ENCODE assay signal across 10 mouse cellular contexts in the genomic region with DNA sequence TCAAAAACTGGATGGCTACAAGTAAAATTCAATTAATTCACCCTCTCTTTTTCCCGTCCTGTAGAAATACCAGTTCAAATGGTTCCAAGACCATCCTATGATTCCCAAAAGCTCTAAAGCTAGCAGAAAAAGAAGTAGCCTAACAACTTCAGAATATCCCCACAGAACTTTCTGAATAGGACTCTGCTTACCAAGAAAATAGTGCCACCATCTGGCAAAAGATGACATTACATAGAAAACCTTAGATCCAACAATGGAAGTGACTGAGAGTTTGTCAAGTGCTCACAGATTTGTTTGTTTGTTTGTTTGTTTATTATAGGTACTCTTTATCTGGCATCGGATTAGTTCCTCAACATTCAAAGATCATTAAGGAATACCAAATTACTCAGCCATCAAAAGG.
A peak's percentile ranks its signal among the peaks of the same experiment; 100 is the strongest.
DNase-seq lines count a peak whose midpoint lies in the region; ATAC-seq and TF ChIP-seq lines count a peak whose summit lies in the region.
"Had no signal": no experiment of that assay in that cellular context is flagged by ENCODE, and none has a peak within 500 bp of the region (broad histone marks: within the 10 kb centered on the region; RNA-seq: fewer than 3 reads in every experiment).

No protein-coding gene starts in this region.

- no peaks in the 10 kb centered on the region for H3K36me3 ChIP-seq in heart, adult 2 months (ENCODE audit: control insufficient read depth, insufficient read depth, low read length)
- no peaks in the 10 kb centered on the region for H3K36me3 ChIP-seq in heart, embryonic 12.5 days
- H3K36me3 ChIP-seq in limb, embryonic 10.5 days = no peaks in the 10 kb centered on the region

- H3K9ac ChIP-seq in heart, adult 2 months (ENCODE audit: low read depth, low read length) = no peak overlapping the region
- H3K9ac ChIP-seq in heart, embryonic 12.5 days = no peak overlapping the region
- H3K9ac ChIP-seq: hindbrain, embryonic 14.5 days had no signal

- no peaks in the 10 kb centered on the region for H3K79me2 ChIP-seq in heart, adult 2 months (replicated peaks; ENCODE audit: control insufficient read depth, insufficient read depth, low read length)

- H3K27me3 ChIP-seq in heart, adult 2 months (ENCODE audit: control insufficient read depth, insufficient read depth, low read length) = no peaks in the 10 kb centered on the region
- H3K27me3 ChIP-seq in heart, embryonic 12.5 days (replicated peaks) = no peaks in the 10 kb centered on the region
- H3K27me3 ChIP-seq in limb, embryonic 10.5 days (ENCODE audit: low read depth, poor library complexity, severe bottlenecking) = no peaks in the 10 kb centered on the region

- no peak overlapping the region for H3K27ac ChIP-seq in heart, adult 2 months
- H3K27ac ChIP-seq in heart, embryonic 12.5 days (ENCODE audit: poor library complexity, severe bottlenecking) = no peak overlapping the region
- no peak overlapping the region for H3K27ac ChIP-seq in limb, embryonic 10.5 days
- H3K27ac ChIP-seq: hindbrain, embryonic 14.5 days had no signal

- no peaks in the 10 kb centered on the region for H3K4me1 ChIP-seq in heart, adult 2 months (ENCODE audit: control insufficient read depth, insufficient read depth, low read length)
- 0 out of 2 replicates have a peak, but pooled peaks cover 3% of the 10 kb centered on the region for H3K4me1 ChIP-seq in heart, embryonic 12.5 days (replicated peaks)
- no peaks in the 10 kb centered on the region for H3K4me1 ChIP-seq in limb, embryonic 10.5 days

- TF ChIP-seq CTCF in heart, adult 2 months (IDR thresholded peaks at IDR 0.05) = peak; percentile 71

- H3K4me2 ChIP-seq in heart, embryonic 12.5 days = no peak overlapping the region
- H3K4me2 ChIP-seq: hindbrain, embryonic 14.5 days had no signal

- intact Hi-C loops in heart, adult 2 months (cut with DNase I) = no loop called here

- no peak overlapping the region for H3K4me3 ChIP-seq in heart, adult 2 months
- no peak overlapping the region for H3K4me3 ChIP-seq in heart, embryonic 12.5 days
- no peak overlapping the region for H3K4me3 ChIP-seq in limb, embryonic 10.5 days

- no peak for TF ChIP-seq POLR2A in heart, adult 2 months (IDR thresholded peaks at IDR 0.05; ENCODE audit: insufficient read depth, low read depth, low read length)

- DNase-seq in heart, adult 2 months = no peak
- peak; percentile 21 for DNase-seq in lung, postnatal 25 days (ENCODE audit: low spot score)
- no peak for DNase-seq in lung, postnatal 4 days
- peak; percentile 3 for DNase-seq in retina, embryonic 14.5 days (ENCODE audit: low spot score)
- DNase-seq in limb, embryonic 10.5 days (ENCODE audit: low spot score) = no peak
- no peak for DNase-seq in cerebellum, adult 18-20 months

- ATAC-seq in heart, embryonic 12.5 days (ENCODE audit: insufficient number of reproducible peaks, low FRiP score) = no peak
- peak; percentile 63 for ATAC-seq in common myeloid progenitor, adult 5-6 weeks (replicated peaks; ENCODE audit: low read depth, poor library complexity, severe bottlenecking)
- ATAC-seq: midbrain, embryonic 16.5 days had no signal

- TF ChIP-seq EP300 in heart, adult 2 months (IDR thresholded peaks at IDR 0.05; ENCODE audit: insufficient read depth, low read depth, low read length) = no peak

- WGBS in heart, adult 2 months = 31% methylated on average over 2 of the region's 2 CpGs
- WGBS in heart, embryonic 12.5 days = 34% methylated on average over 2 of the region's 2 CpGs
- WGBS in limb, embryonic 10.5 days = 39% methylated on average over 2 of the region's 2 CpGs

- H3K9me3 ChIP-seq in heart, embryonic 12.5 days (replicated peaks) = peaks cover 5% of the 10 kb centered on the region; the same call in 1 of the 2 replicates
- no peaks in the 10 kb centered on the region for H3K9me3 ChIP-seq in limb, embryonic 10.5 days (replicated peaks)

Comparison
In these comparisons a context has a peak if more than half of its experiments do, and no peak if none do; other contexts are left out.
1. DNase-seq: peak in lung, postnatal 25 days (single experiment) and retina, embryonic 14.5 days (single experiment); none in heart, adult 2 months (0 of 2), lung, postnatal 4 days (0 of 2), limb, embryonic 10.5 days (single experiment) and cerebellum, adult 18-20 months (0 of 2).